Mouse (Mus musculus) neutrophil, adult 5-6 weeks (primary cell): ENCODE results near the gene D630003M21Rik. TPM values are rescaled to one million over a fixed set of nuclear protein-coding genes. Genes with fewer than 3 reads are reported as not detected.

Source experiments
- ATAC-seq: fragments of 151-379, 151-347 bp; 2 replicates; pipeline ENCODE4 v1.8.0; 2017; ENCODE audit warnings: mild to moderate bottlenecking, moderate TSS enrichment; ENCODE audit not compliant: insufficient number of reproducible peaks, poor library complexity, low FRiP score, severe bottlenecking; ENCODE audit errors: extremely low read depth
- total RNA-seq: library from RNA; stranded (forward); fragments of 200-1000 nt; gene quantifications from 2 replicates; pipeline ENCODE4 v1.2.3, GENCODE M21; 2017

Gene D630003M21Rik
- total RNA-seq, 1 experiment from 2014 or later: not detected

- peak; percentile 59; the same call in 1 of the 2 replicates for ATAC-seq
These were observed 21.2 kb downstream of the D630003M21Rik start for GRCm38 (mm10) chr2:158207848-158208247.

- peak; percentile 53; the same call in 1 of the 2 replicates for ATAC-seq
These were observed 24.9 kb downstream of the D630003M21Rik start for GRCm38 (mm10) chr2:158204114-158204513.

GRCm38 (mm10) chr2:158203686-158204085 is 25.3 kb downstream of the D630003M21Rik start:
- ATAC-seq: no peak

GRCm38 (mm10) chr2:158199281-158199680 is 29.7 kb downstream of the D630003M21Rik start:
- no peak for ATAC-seq

GRCm38 (mm10) chr2:158198861-158199260 is 30.2 kb downstream of the D630003M21Rik start:
- no peak for ATAC-seq

- ATAC-seq: no peak
These were observed 31.1 kb downstream of the D630003M21Rik start for GRCm38 (mm10) chr2:158197971-158198370.

- ATAC-seq: peak; percentile 53; the same call in 1 of the 2 replicates
These were observed 33.9 kb downstream of the D630003M21Rik start for GRCm38 (mm10) chr2:158194945-158195640.

GRCm38 (mm10) chr2:158193611-158194336 is 35.2 kb downstream of the D630003M21Rik start:
- ATAC-seq: no peak

- no peak for ATAC-seq
These were observed 37.9 kb downstream of the D630003M21Rik start for GRCm38 (mm10) chr2:158191098-158191497.

GRCm38 (mm10) chr2:158189451-158189850 is 39.6 kb downstream of the D630003M21Rik start:
- ATAC-seq: peak; percentile 82

GRCm38 (mm10) chr2:158186206-158186871 is 42.7 kb downstream of the D630003M21Rik start:
- no peak for ATAC-seq

- ATAC-seq: no peak
These were observed 45.8 kb downstream of the D630003M21Rik start for GRCm38 (mm10) chr2:158183266-158183665.

- no peak for ATAC-seq
These were observed 47.1 kb downstream of the D630003M21Rik start for GRCm38 (mm10) chr2:158181932-158182331.

GRCm38 (mm10) chr2:158180797-158181196 is 48.2 kb downstream of the D630003M21Rik start:
- ATAC-seq: no peak

- ATAC-seq: no peak
These were observed 49.5 kb downstream of the D630003M21Rik start for GRCm38 (mm10) chr2:158179370-158180111.

GRCm38 (mm10) chr2:158178696-158179369 is 50.2 kb downstream of the D630003M21Rik start:
- peak; percentile 30 for ATAC-seq

GRCm38 (mm10) chr2:158178139-158178538 is 50.9 kb downstream of the D630003M21Rik start:
- no peak for ATAC-seq

GRCm38 (mm10) chr2:158177574-158177973 is 51.4 kb downstream of the D630003M21Rik start:
- ATAC-seq: no peak
